Mouse (Mus musculus): ENCODE measurements at regions not wholly inside any gene's neighbourhood (a gene's known extent, or its start where the extent isn't known, plus 50 kb on each side); places are given as distances from the start of the nearest gene placed in this dataset.

GRCm38 (mm10) chr4:54282934-54283333 is 457.1 kb downstream of the Tmem38b start:
- no peak for DNase-seq (ENCODE audit: extremely low spot score, low spot score)

- DNase-seq (ENCODE audit: extremely low spot score, low spot score) = no peak
Measured at GRCm38 (mm10) chr4:54313804-54314203, 488.0 kb downstream of the Tmem38b start.

- DNase-seq (ENCODE audit: extremely low spot score, low spot score) = no peak
Measured at GRCm38 (mm10) chr4:54324851-54325250, 499.0 kb downstream of the Tmem38b start.

GRCm38 (mm10) chr4:54328273-54328672 is 502.4 kb downstream of the Tmem38b start:
- DNase-seq (ENCODE audit: extremely low spot score, low spot score) = no peak

- no peak for DNase-seq (ENCODE audit: extremely low spot score, low spot score)
Measured at GRCm38 (mm10) chr4:54328711-54329427, 503.0 kb downstream of the Tmem38b start.

GRCm38 (mm10) chr4:54330686-54331085 is 504.8 kb downstream of the Tmem38b start:
- no peak for DNase-seq (ENCODE audit: extremely low spot score, low spot score)

GRCm38 (mm10) chr4:54331588-54332211 is 505.9 kb downstream of the Tmem38b start:
- DNase-seq (ENCODE audit: extremely low spot score, low spot score) = no peak

- no peak for DNase-seq (ENCODE audit: extremely low spot score, low spot score)
Measured at GRCm38 (mm10) chr4:54332261-54332660, 506.4 kb downstream of the Tmem38b start.

GRCm38 (mm10) chr4:54338556-54338955 is 512.7 kb downstream of the Tmem38b start:
- DNase-seq (ENCODE audit: extremely low spot score, low spot score) = no peak

- DNase-seq (ENCODE audit: extremely low spot score, low spot score) = no peak
Measured at GRCm38 (mm10) chr4:54340106-54340505, 514.3 kb downstream of the Tmem38b start.

- no peak for DNase-seq (ENCODE audit: extremely low spot score, low spot score)
Measured at GRCm38 (mm10) chr4:54353657-54354390, 528.0 kb downstream of the Tmem38b start.

- DNase-seq (ENCODE audit: extremely low spot score, low spot score) = no peak
Measured at GRCm38 (mm10) chr4:54354391-54354726, 528.5 kb downstream of the Tmem38b start.

GRCm38 (mm10) chr4:54355381-54356040 is 529.7 kb downstream of the Tmem38b start:
- no peak for DNase-seq (ENCODE audit: extremely low spot score, low spot score)

- DNase-seq (ENCODE audit: extremely low spot score, low spot score) = no peak
Measured at GRCm38 (mm10) chr4:54356041-54356427, 530.2 kb downstream of the Tmem38b start.

GRCm38 (mm10) chr4:54370909-54371308 is 545.1 kb downstream of the Tmem38b start:
- DNase-seq (ENCODE audit: extremely low spot score, low spot score) = no peak

- no peak for DNase-seq (ENCODE audit: extremely low spot score, low spot score)
Measured at GRCm38 (mm10) chr4:54371418-54371957, 545.6 kb downstream of the Tmem38b start.

- DNase-seq (ENCODE audit: extremely low spot score, low spot score) = peak; percentile 55
Measured at GRCm38 (mm10) chr4:54373606-54374005, 547.8 kb downstream of the Tmem38b start.

- peak; percentile 66 for DNase-seq (ENCODE audit: extremely low spot score, low spot score)
Measured at GRCm38 (mm10) chr4:54374457-54374856, 548.6 kb downstream of the Tmem38b start.

GRCm38 (mm10) chr4:54387460-54387859 is 557.4 kb upstream of the Zfp462 start:
- DNase-seq (ENCODE audit: extremely low spot score, low spot score) = peak; percentile 22

GRCm38 (mm10) chr4:54391536-54392208 is 553.2 kb upstream of the Zfp462 start:
- peak; percentile 50 for DNase-seq (ENCODE audit: extremely low spot score, low spot score)

GRCm38 (mm10) chr4:54406151-54406550 is 538.7 kb upstream of the Zfp462 start:
- no peak for DNase-seq (ENCODE audit: extremely low spot score, low spot score)
